Mouse (Mus musculus): Measurements from ENCODE around the gene Sh3glb2.

DNA sequence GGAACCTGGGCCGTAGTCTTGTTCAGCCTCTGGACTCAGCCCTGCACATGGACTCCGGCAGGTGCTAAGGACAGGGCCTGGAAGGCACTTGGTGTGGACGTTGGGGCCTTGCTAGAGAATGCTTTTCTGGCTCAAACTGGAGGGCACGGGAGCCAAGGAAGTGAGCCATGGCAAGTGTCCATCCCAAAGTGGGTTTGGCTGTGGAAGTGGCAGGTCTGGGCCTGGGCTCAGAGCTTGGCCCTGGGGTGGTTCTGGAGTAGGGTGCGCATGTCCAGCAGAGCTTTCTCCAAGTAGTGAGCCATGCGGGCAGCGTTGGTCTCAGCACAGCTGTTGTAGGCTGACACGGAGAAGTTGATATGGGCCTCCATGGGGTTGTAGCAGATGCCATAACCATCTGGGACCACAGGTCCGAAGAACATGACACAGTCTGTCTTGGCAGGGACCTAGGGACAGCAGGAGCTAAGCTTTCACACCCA lies 43.3 kb upstream of the Sh3glb2 start:
- TF ChIP-seq CTCF (IDR thresholded peaks at IDR 0.05; ENCODE audit: extremely low read depth, insufficient read depth, insufficient read length, insufficient replicate concordance) (no peak), POLR2A (IDR thresholded peaks at IDR 0.05; ENCODE audit: low read depth, low read length) (no peak)

All from spleen, adult 2 months (tissue).